Mouse (Mus musculus): ENCODE measurements around the gene Themis3.

Themis3 gene

GRCm38 (mm10) chr17:66594435-66594834, at the start of gene Themis3:
Themis3 (minus strand) TSS chr17:66594621.
- no peak for DNase-seq

GRCm38 (mm10) chr17:66637951-66638722, 43.7 kb upstream of the Themis3 start:
- DNase-seq: peak in 1 of 2 experiments; percentile 7

GRCm38 (mm10) chr17:66619996-66620656, 25.7 kb upstream of the Themis3 start:
- DNase-seq: no peak

GRCm38 (mm10) chr17:66619255-66619826, 24.9 kb upstream of the Themis3 start:
- no peak for DNase-seq

GRCm38 (mm10) chr17:66610032-66610431, 15.6 kb upstream of the Themis3 start:
- no peak for DNase-seq

GRCm38 (mm10) chr17:66604931-66605330, 10.5 kb upstream of the Themis3 start:
- DNase-seq: no peak

- no peak for DNase-seq
These were observed 6.8 kb upstream of the Themis3 start for GRCm38 (mm10) chr17:66601171-66601570.

- DNase-seq: no peak
These were observed 1.4 kb upstream of the Themis3 start for GRCm38 (mm10) chr17:66595867-66596266.

GRCm38 (mm10) chr17:66595256-66595655, 835 bp upstream of the Themis3 start:
- no peak for DNase-seq

- DNase-seq: peak; percentile 18 to 33
These were observed 3.9 kb downstream of the Themis3 start for GRCm38 (mm10) chr17:66590353-66591075.

- no peak for DNase-seq
These were observed 4.6 kb downstream of the Themis3 start for GRCm38 (mm10) chr17:66589864-66590263.

GRCm38 (mm10) chr17:66586741-66587140, 7.7 kb downstream of the Themis3 start:
- DNase-seq: no peak

GRCm38 (mm10) chr17:66586078-66586477, 8.3 kb downstream of the Themis3 start:
- peak in 1 of 2 experiments; percentile 25 for DNase-seq

- no peak for DNase-seq
These were observed 13.4 kb downstream of the Themis3 start for GRCm38 (mm10) chr17:66580990-66581389.

GRCm38 (mm10) chr17:66578007-66578406, 16.4 kb downstream of the Themis3 start:
- DNase-seq: peak; percentile 43 to 45

GRCm38 (mm10) chr17:66577507-66577906, 16.9 kb downstream of the Themis3 start:
- DNase-seq: no peak

GRCm38 (mm10) chr17:66572677-66573060, 21.8 kb downstream of the Themis3 start:
- DNase-seq: peak in 1 of 2 experiments; percentile 33

GRCm38 (mm10) chr17:66571860-66572676, 22.4 kb downstream of the Themis3 start:
- DNase-seq: no peak

- peak in 1 of 2 experiments; percentile 44 for DNase-seq
These were observed 30.2 kb downstream of the Themis3 start for GRCm38 (mm10) chr17:66564213-66564612.

- no peak for DNase-seq
These were observed 30.9 kb downstream of the Themis3 start for GRCm38 (mm10) chr17:66563551-66563950.

- DNase-seq: no peak
These were observed 33.0 kb downstream of the Themis3 start for GRCm38 (mm10) chr17:66561380-66561779.

Data from lung, adult 18-20 months (tissue).